Mouse (Mus musculus) ES-Bruce4 (cell line): Measurements from ENCODE around the gene Myo3b.

Experiments
- CTCF ChIP-seq: IDR thresholded peaks from one replicate; pipeline ENCODE4 v1.8.1; 2011; ENCODE audit warnings: low read depth, low read length
- POLR2A ChIP-seq: IDR thresholded peaks from one replicate; pipeline ENCODE4 v1.8.1; 2011; ENCODE audit warnings: low read length; ENCODE audit not compliant: insufficient read depth

GRCm38 (mm10) chr2:70058201-70058600, 19.3 kb downstream of the Myo3b start:
- no peak for TF ChIP-seq CTCF
- no peak for TF ChIP-seq POLR2A
